Mouse (Mus musculus): ENCODE measurements around the gene Odf4. TPM values are rescaled to one million over a fixed set of nuclear protein-coding genes. Genes with fewer than 3 reads are reported as not detected.

Gene Odf4
- polyA plus RNA-seq, 1 experiment from 2014 or later = not detected

- ATAC-seq (ENCODE audit: insufficient read depth, low FRiP score, low TSS enrichment) = no peak
- peak overlapping the region; percentile 79 for H3K4me2 ChIP-seq (ENCODE audit: low read depth)
- H3K4me1 ChIP-seq (ENCODE audit: control insufficient read depth, insufficient read depth, low read length) = peaks cover 5% of the 10 kb centered on the region
- H3K4me3 ChIP-seq (ENCODE audit: low read depth, low read length) = peak overlapping the region; percentile 95
- H3K9me3 ChIP-seq (ENCODE audit: control insufficient read depth, low read length) = no peaks in the 10 kb centered on the region
- 88% methylated on average over 5 of the region's 5 CpGs for WGBS
- no peak for DNase-seq (ENCODE audit: low spot score)
- no peak overlapping the region for H3K27ac ChIP-seq (ENCODE audit: low read depth, low read length)
- H3K9ac ChIP-seq (ENCODE audit: low read length) = peak overlapping the region; percentile 99
- peaks cover 15% of the 10 kb centered on the region for H3K36me3 ChIP-seq (ENCODE audit: control insufficient read depth, insufficient read depth, low read length)
- no peaks in the 10 kb centered on the region for H3K27me3 ChIP-seq (ENCODE audit: control insufficient read depth, insufficient read depth, low read length)
Observed at GRCm38 (mm10) chr11:68902823-68903222, 24.1 kb downstream of the Odf4 start.

- Histone ChIP-seq H3K36me3 (ENCODE audit: control insufficient read depth, insufficient read depth, low read length) (peaks cover 15% of the 10 kb centered on the region), H3K9ac (ENCODE audit: low read length) (peak overlapping the region; percentile 99), H3K9me3 (ENCODE audit: control insufficient read depth, low read length) (no peaks in the 10 kb centered on the region), H3K27me3 (ENCODE audit: control insufficient read depth, insufficient read depth, low read length) (no peaks in the 10 kb centered on the region), H3K4me1 (ENCODE audit: control insufficient read depth, insufficient read depth, low read length) (peaks cover 5% of the 10 kb centered on the region), H3K27ac (ENCODE audit: low read depth, low read length) (no peak overlapping the region), H3K4me3 (ENCODE audit: low read depth, low read length) (peak overlapping the region; percentile 95), H3K4me2 (ENCODE audit: low read depth) (peak overlapping the region; percentile 79)
- ATAC-seq (ENCODE audit: insufficient read depth, low FRiP score, low TSS enrichment) = no peak
- DNase-seq (ENCODE audit: low spot score) = no peak
- 3% methylated on average over 11 of the region's 11 CpGs for WGBS
Observed at GRCm38 (mm10) chr11:68902367-68902766, 24.5 kb downstream of the Odf4 start.

- H3K4me1 ChIP-seq (ENCODE audit: control insufficient read depth, insufficient read depth, low read length) = peaks cover 5% of the 10 kb centered on the region
- peak overlapping the region; percentile 99 for H3K9ac ChIP-seq (ENCODE audit: low read length)
- no peak for ATAC-seq (ENCODE audit: insufficient read depth, low FRiP score, low TSS enrichment)
- H3K27me3 ChIP-seq (ENCODE audit: control insufficient read depth, insufficient read depth, low read length) = no peaks in the 10 kb centered on the region
- H3K4me2 ChIP-seq (ENCODE audit: low read depth) = peak overlapping the region; percentile 79
- peak overlapping the region; percentile 95 for H3K4me3 ChIP-seq (ENCODE audit: low read depth, low read length)
- peaks cover 15% of the 10 kb centered on the region for H3K36me3 ChIP-seq (ENCODE audit: control insufficient read depth, insufficient read depth, low read length)
- H3K9me3 ChIP-seq (ENCODE audit: control insufficient read depth, low read length) = no peaks in the 10 kb centered on the region
- DNase-seq (ENCODE audit: low spot score) = no peak
- WGBS = under 1% methylated on average over 9 of the region's 10 CpGs
- H3K27ac ChIP-seq (ENCODE audit: low read depth, low read length) = peak overlapping the region; percentile 85
Observed at GRCm38 (mm10) chr11:68902047-68902364, 24.9 kb downstream of the Odf4 start.

GRCm38 (mm10) chr11:68901351-68902046 lies 25.4 kb downstream of the Odf4 start, which contains the start of gene Rpl26:
Gene Rpl26, plus strand, starts transcription at chr11:68901583.
- no peaks in the 10 kb centered on the region for H3K27me3 ChIP-seq (ENCODE audit: control insufficient read depth, insufficient read depth, low read length)
- H3K9ac ChIP-seq (ENCODE audit: low read length) = peak within 1 kb of the TSS; percentile 99
- ATAC-seq (ENCODE audit: insufficient read depth, low FRiP score, low TSS enrichment) (peak; percentile 90), DNase-seq (ENCODE audit: low spot score) (peak; percentile 99)
- under 1% methylated on average over 52 of the region's 52 CpGs for WGBS
- peaks cover 15% of the 10 kb centered on the region for H3K36me3 ChIP-seq (ENCODE audit: control insufficient read depth, insufficient read depth, low read length)
- H3K4me2 ChIP-seq (ENCODE audit: low read depth) = peak within 1 kb of the TSS; percentile 79
- H3K4me1 ChIP-seq (ENCODE audit: control insufficient read depth, insufficient read depth, low read length) = peaks cover 5% of the 10 kb centered on the region
- no peaks in the 10 kb centered on the region for H3K9me3 ChIP-seq (ENCODE audit: control insufficient read depth, low read length)
- peak within 1 kb of the TSS; percentile 85 for H3K27ac ChIP-seq (ENCODE audit: low read depth, low read length)
- H3K4me3 ChIP-seq (ENCODE audit: low read depth, low read length) = peak within 1 kb of the TSS; percentile 95

GRCm38 (mm10) chr11:68900519-68901350 lies 26.1 kb downstream of the Odf4 start:
- H3K4me1 ChIP-seq (ENCODE audit: control insufficient read depth, insufficient read depth, low read length) = peaks cover 5% of the 10 kb centered on the region
- peak overlapping the region; percentile 63 for H3K4me2 ChIP-seq (ENCODE audit: low read depth)
- WGBS = 28% methylated on average over 31 of the region's 31 CpGs
- no peak overlapping the region for H3K27ac ChIP-seq (ENCODE audit: low read depth, low read length)
- no peaks in the 10 kb centered on the region for H3K27me3 ChIP-seq (ENCODE audit: control insufficient read depth, insufficient read depth, low read length)
- ATAC-seq (ENCODE audit: insufficient read depth, low FRiP score, low TSS enrichment) (peak; percentile 24; the same call in 1 of the 2 replicates), DNase-seq (ENCODE audit: low spot score) (no peak)
- H3K4me3 ChIP-seq (ENCODE audit: low read depth, low read length) = peak overlapping the region; percentile 95
- peaks cover 11% of the 10 kb centered on the region for H3K36me3 ChIP-seq (ENCODE audit: control insufficient read depth, insufficient read depth, low read length)
- no peaks in the 10 kb centered on the region for H3K9me3 ChIP-seq (ENCODE audit: control insufficient read depth, low read length)
- H3K9ac ChIP-seq (ENCODE audit: low read length) = peak overlapping the region; percentile 46

- Histone ChIP-seq H3K4me1 (ENCODE audit: control insufficient read depth, insufficient read depth, low read length) (peaks cover 5% of the 10 kb centered on the region), H3K9ac (ENCODE audit: low read length) (no peak overlapping the region), H3K36me3 (ENCODE audit: control insufficient read depth, insufficient read depth, low read length) (peaks cover 10% of the 10 kb centered on the region), H3K9me3 (ENCODE audit: control insufficient read depth, low read length) (no peaks in the 10 kb centered on the region), H3K4me2 (ENCODE audit: low read depth) (no peak overlapping the region), H3K27ac (ENCODE audit: low read depth, low read length) (no peak overlapping the region), H3K27me3 (ENCODE audit: control insufficient read depth, insufficient read depth, low read length) (no peaks in the 10 kb centered on the region), H3K4me3 (ENCODE audit: low read depth, low read length) (no peak overlapping the region; the same call in 1 of the 2 replicates)
- no peak for ATAC-seq (ENCODE audit: insufficient read depth, low FRiP score, low TSS enrichment)
- 87% methylated on average over 8 of the region's 8 CpGs for WGBS
- no peak for DNase-seq (ENCODE audit: low spot score)
Observed at GRCm38 (mm10) chr11:68899815-68900214, 27.1 kb downstream of the Odf4 start.

GRCm38 (mm10) chr11:68898790-68899189 lies 28.1 kb downstream of the Odf4 start:
- DNase-seq (ENCODE audit: low spot score) = no peak

GRCm38 (mm10) chr11:68897838-68898237 lies 29.0 kb downstream of the Odf4 start:
- Histone ChIP-seq H3K9me3 (ENCODE audit: control insufficient read depth, low read length) (no peaks in the 10 kb centered on the region), H3K9ac (ENCODE audit: low read length) (no peak overlapping the region), H3K27me3 (ENCODE audit: control insufficient read depth, insufficient read depth, low read length) (no peaks in the 10 kb centered on the region), H3K4me1 (ENCODE audit: control insufficient read depth, insufficient read depth, low read length) (peaks cover 5% of the 10 kb centered on the region), H3K4me2 (ENCODE audit: low read depth) (no peak overlapping the region), H3K27ac (ENCODE audit: low read depth, low read length) (no peak overlapping the region), H3K4me3 (ENCODE audit: low read depth, low read length) (no peak overlapping the region), H3K36me3 (ENCODE audit: control insufficient read depth, insufficient read depth, low read length) (no peaks in the 10 kb centered on the region)
- WGBS = 73% methylated on average over 6 of the region's 6 CpGs
- DNase-seq (ENCODE audit: low spot score) = no peak
- no peak for ATAC-seq (ENCODE audit: insufficient read depth, low FRiP score, low TSS enrichment)

More at GRCm38 (mm10) chr11:68898790-68899189, 28.1 kb downstream of the Odf4 start:
- no peak overlapping the region for H3K9ac ChIP-seq (ENCODE audit: low read length)
- peaks cover 6% of the 10 kb centered on the region for H3K36me3 ChIP-seq (ENCODE audit: control insufficient read depth, insufficient read depth, low read length)
- no peaks in the 10 kb centered on the region for H3K27me3 ChIP-seq (ENCODE audit: control insufficient read depth, insufficient read depth, low read length)
- no peak overlapping the region for H3K4me2 ChIP-seq (ENCODE audit: low read depth)
- WGBS = 91% methylated on average over 6 of the region's 6 CpGs
- no peak overlapping the region for H3K4me3 ChIP-seq (ENCODE audit: low read depth, low read length)
- no peaks in the 10 kb centered on the region for H3K9me3 ChIP-seq (ENCODE audit: control insufficient read depth, low read length)
- ATAC-seq (ENCODE audit: insufficient read depth, low FRiP score, low TSS enrichment) = no peak
- H3K4me1 ChIP-seq (ENCODE audit: control insufficient read depth, insufficient read depth, low read length) = peaks cover 5% of the 10 kb centered on the region
- no peak overlapping the region for H3K27ac ChIP-seq (ENCODE audit: low read depth, low read length)

Data from neural tube, embryonic 11.5 days (tissue).